Mouse (Mus musculus): ENCODE data around the gene Spint2. TPM values are rescaled to one million over a fixed set of nuclear protein-coding genes. Genes with fewer than 3 reads are reported as not detected.
A peak's percentile ranks its signal among the peaks of the same experiment; 100 is the strongest.

Spint2 gene
- total RNA-seq (2021) (10 to 100 TPM; 39.4 to 46.4 TPM), polyA plus RNA-seq (2012; rRNA removed) (40.5 and 45.7 TPM in 2 replicates)
- long read RNA-seq, transcript Spint2-202 (6 exons, 1,211 nt): major isoform, 43 of 51 reads
- long read RNA-seq, partial matches to known transcripts: 0 of 51 reads
- long read RNA-seq, other reads (novel, unspliced or antisense): 5 of 51 reads

- WGBS: 1% methylated on average over 80 of the region's 80 CpGs
- Histone ChIP-seq H3K36me3 (ENCODE audit: control insufficient read depth, insufficient read depth, low read length) (no peaks in the 10 kb centered on the region), H3K9ac (ENCODE audit: low read depth, low read length) (peak within 1 kb of the TSS; percentile 85), H3K27ac (peak within 1 kb of the TSS; percentile 70), H3K4me3 (peak within 1 kb of the TSS; percentile 77), H3K27me3 (ENCODE audit: control insufficient read depth, insufficient read depth, low read length) (no peaks in the 10 kb centered on the region), H3K4me1 (ENCODE audit: control insufficient read depth, insufficient read depth, low read length) (peaks cover 7% of the 10 kb centered on the region), H3K79me2 (replicated peaks; ENCODE audit: control insufficient read depth, insufficient read depth, low read length) (no peaks in the 10 kb centered on the region)
- peak; percentile 68 to 70 for DNase-seq
- intact Hi-C loops (cut with DNase I): loop anchor here (5.0 kb wide), 1 partner anchor 34 kb away; the partner anchor contains the start of gene 2200002D01Rik
- TF ChIP-seq POLR2A (IDR thresholded peaks at IDR 0.05; ENCODE audit: insufficient read depth, low read depth, low read length) (no peak), CTCF (IDR thresholded peaks at IDR 0.05) (peak; percentile 53)
These were observed at the start of gene Spint2 for GRCm38 (mm10) chr7:29281201-29282073. TSS of gene Spint2 (minus strand) at chr7:29281912.

GRCm38 (mm10) chr7:29328984-29329383, 47.3 kb upstream of the Spint2 start:
- DNase-seq: no peak
- no peak for TF ChIP-seq POLR2A (IDR thresholded peaks at IDR 0.05; ENCODE audit: insufficient read depth, low read depth, low read length)
- no peak for TF ChIP-seq CTCF (IDR thresholded peaks at IDR 0.05)
- TF ChIP-seq EP300 (IDR thresholded peaks at IDR 0.05; ENCODE audit: insufficient read depth, low read depth, low read length): no peak
- H3K4me1 ChIP-seq (ENCODE audit: control insufficient read depth, insufficient read depth, low read length): no peaks in the 10 kb centered on the region
- no peak overlapping the region for H3K9ac ChIP-seq (ENCODE audit: low read depth, low read length)
- H3K36me3 ChIP-seq (ENCODE audit: control insufficient read depth, insufficient read depth, low read length): no peaks in the 10 kb centered on the region
- intact Hi-C loops (cut with DNase I): no loop called here
- no peaks in the 10 kb centered on the region for H3K27me3 ChIP-seq (ENCODE audit: control insufficient read depth, insufficient read depth, low read length)
- H3K79me2 ChIP-seq (replicated peaks; ENCODE audit: control insufficient read depth, insufficient read depth, low read length): no peaks in the 10 kb centered on the region
- H3K27ac ChIP-seq: no peak overlapping the region
- 95% methylated on average over 16 of the region's 16 CpGs for WGBS
- no peak overlapping the region for H3K4me3 ChIP-seq

GRCm38 (mm10) chr7:29327087-29327486, 45.4 kb upstream of the Spint2 start:
- Histone ChIP-seq H3K27ac (no peak overlapping the region), H3K27me3 (ENCODE audit: control insufficient read depth, insufficient read depth, low read length) (no peaks in the 10 kb centered on the region), H3K36me3 (ENCODE audit: control insufficient read depth, insufficient read depth, low read length) (no peaks in the 10 kb centered on the region), H3K4me1 (ENCODE audit: control insufficient read depth, insufficient read depth, low read length) (no peaks in the 10 kb centered on the region), H3K9ac (ENCODE audit: low read depth, low read length) (no peak overlapping the region), H3K4me3 (no peak overlapping the region), H3K79me2 (replicated peaks; ENCODE audit: control insufficient read depth, insufficient read depth, low read length) (no peaks in the 10 kb centered on the region)
- intact Hi-C loops (cut with DNase I): no loop called here
- no peak for DNase-seq
- TF ChIP-seq CTCF (IDR thresholded peaks at IDR 0.05) (no peak), POLR2A (IDR thresholded peaks at IDR 0.05; ENCODE audit: insufficient read depth, low read depth, low read length) (no peak), EP300 (IDR thresholded peaks at IDR 0.05; ENCODE audit: insufficient read depth, low read depth, low read length) (no peak)
- WGBS: 71% methylated on average over 6 of the region's 6 CpGs

GRCm38 (mm10) chr7:29319337-29320307, 37.9 kb upstream of the Spint2 start:
- Histone ChIP-seq H3K4me1 (ENCODE audit: control insufficient read depth, insufficient read depth, low read length) (no peaks in the 10 kb centered on the region), H3K9ac (ENCODE audit: low read depth, low read length) (no peak overlapping the region), H3K27me3 (ENCODE audit: control insufficient read depth, insufficient read depth, low read length) (no peaks in the 10 kb centered on the region; the same call in 1 of the 2 replicates), H3K36me3 (ENCODE audit: control insufficient read depth, insufficient read depth, low read length) (no peaks in the 10 kb centered on the region), H3K4me3 (no peak overlapping the region), H3K27ac (no peak overlapping the region), H3K79me2 (replicated peaks; ENCODE audit: control insufficient read depth, insufficient read depth, low read length) (no peaks in the 10 kb centered on the region)
- TF ChIP-seq CTCF (IDR thresholded peaks at IDR 0.05) (peak; percentile 29; the same call in 1 of the 2 replicates), EP300 (IDR thresholded peaks at IDR 0.05; ENCODE audit: insufficient read depth, low read depth, low read length) (no peak), POLR2A (IDR thresholded peaks at IDR 0.05; ENCODE audit: insufficient read depth, low read depth, low read length) (no peak)
- intact Hi-C loops (cut with DNase I): no loop called here
- 35% methylated on average over 19 of the region's 19 CpGs for WGBS
- DNase-seq: no peak

GRCm38 (mm10) chr7:29318115-29318911, 36.6 kb upstream of the Spint2 start:
- 8% methylated on average over 18 of the region's 18 CpGs for WGBS
- no peak overlapping the region for H3K9ac ChIP-seq (ENCODE audit: low read depth, low read length)
- no peaks in the 10 kb centered on the region; the same call in 1 of the 2 replicates for H3K27me3 ChIP-seq (ENCODE audit: control insufficient read depth, insufficient read depth, low read length)
- H3K36me3 ChIP-seq (ENCODE audit: control insufficient read depth, insufficient read depth, low read length): no peaks in the 10 kb centered on the region
- DNase-seq: no peak
- no peak overlapping the region for H3K27ac ChIP-seq
- intact Hi-C loops (cut with DNase I): no loop called here
- no peaks in the 10 kb centered on the region for H3K4me1 ChIP-seq (ENCODE audit: control insufficient read depth, insufficient read depth, low read length)
- TF ChIP-seq POLR2A (IDR thresholded peaks at IDR 0.05; ENCODE audit: insufficient read depth, low read depth, low read length) (no peak), EP300 (IDR thresholded peaks at IDR 0.05; ENCODE audit: insufficient read depth, low read depth, low read length) (no peak), CTCF (IDR thresholded peaks at IDR 0.05) (no peak)
- no peak overlapping the region for H3K4me3 ChIP-seq
- H3K79me2 ChIP-seq (replicated peaks; ENCODE audit: control insufficient read depth, insufficient read depth, low read length): no peaks in the 10 kb centered on the region
